Mouse (Mus musculus): ENCODE measurements around the gene Wwox.

Gene Wwox

GRCm38 (mm10) chr8:114439334-114440204, at the start of gene Wwox:
Gene Wwox (plus strand): TSS chr8:114439655.
- peak; percentile 98 for DNase-seq (ENCODE audit: low read depth, low spot score)

GRCm38 (mm10) chr8:114390465-114391254, 48.8 kb upstream of the Wwox start:
- DNase-seq (ENCODE audit: low read depth, low spot score): no peak

- no peak for DNase-seq (ENCODE audit: low read depth, low spot score)
Observed at GRCm38 (mm10) chr8:114398326-114398725, 41.1 kb upstream of the Wwox start.

- no peak for DNase-seq (ENCODE audit: low read depth, low spot score)
Observed at GRCm38 (mm10) chr8:114399273-114399672, 40.2 kb upstream of the Wwox start.

- no peak for DNase-seq (ENCODE audit: low read depth, low spot score)
Observed at GRCm38 (mm10) chr8:114401679-114402078, 37.8 kb upstream of the Wwox start.

GRCm38 (mm10) chr8:114411421-114411820, 28.0 kb upstream of the Wwox start:
- DNase-seq (ENCODE audit: low read depth, low spot score): no peak

GRCm38 (mm10) chr8:114417786-114418185, 21.7 kb upstream of the Wwox start, which contains the start of gene Clec3a:
Gene Clec3a (plus strand): TSS chr8:114418086.
- DNase-seq (ENCODE audit: low read depth, low spot score): no peak

- DNase-seq (ENCODE audit: low read depth, low spot score): no peak
Observed at GRCm38 (mm10) chr8:114418486-114418885, 21.0 kb upstream of the Wwox start.

GRCm38 (mm10) chr8:114418904-114419303, 20.6 kb upstream of the Wwox start:
- no peak for DNase-seq (ENCODE audit: low read depth, low spot score)

- DNase-seq (ENCODE audit: low read depth, low spot score): no peak
Observed at GRCm38 (mm10) chr8:114421544-114421943, 17.9 kb upstream of the Wwox start.

GRCm38 (mm10) chr8:114438236-114438635, 1.2 kb upstream of the Wwox start:
- DNase-seq (ENCODE audit: low read depth, low spot score): peak; percentile 65

GRCm38 (mm10) chr8:114440205-114440589, 742 bp downstream of the Wwox start:
- no peak for DNase-seq (ENCODE audit: low read depth, low spot score)

GRCm38 (mm10) chr8:114441616-114442015, 2.2 kb downstream of the Wwox start:
- peak; percentile 38 for DNase-seq (ENCODE audit: low read depth, low spot score)

- no peak for DNase-seq (ENCODE audit: low read depth, low spot score)
Observed at GRCm38 (mm10) chr8:114446884-114447283, 7.4 kb downstream of the Wwox start.

GRCm38 (mm10) chr8:114452278-114452677, 12.8 kb downstream of the Wwox start:
- no peak for DNase-seq (ENCODE audit: low read depth, low spot score)

- peak; percentile 87 for DNase-seq (ENCODE audit: low read depth, low spot score)
Observed at GRCm38 (mm10) chr8:114452781-114453221, 13.3 kb downstream of the Wwox start.

GRCm38 (mm10) chr8:114455302-114455701, 15.8 kb downstream of the Wwox start:
- DNase-seq (ENCODE audit: low read depth, low spot score): no peak

GRCm38 (mm10) chr8:114455953-114456352, 16.5 kb downstream of the Wwox start:
- no peak for DNase-seq (ENCODE audit: low read depth, low spot score)

GRCm38 (mm10) chr8:114458113-114458784, 18.8 kb downstream of the Wwox start:
- no peak for DNase-seq (ENCODE audit: low read depth, low spot score)

GRCm38 (mm10) chr8:114460600-114460999, 21.1 kb downstream of the Wwox start:
- DNase-seq (ENCODE audit: low read depth, low spot score): no peak

- no peak for DNase-seq (ENCODE audit: low read depth, low spot score)
Observed at GRCm38 (mm10) chr8:114462591-114462990, 23.1 kb downstream of the Wwox start.

- DNase-seq (ENCODE audit: low read depth, low spot score): no peak
Observed at GRCm38 (mm10) chr8:114463305-114463704, 23.9 kb downstream of the Wwox start.
